Mouse (Mus musculus) hindbrain, embryonic 11.5 days (tissue): ENCODE results near the gene Sh3bgrl2. TPM values are rescaled to one million over a fixed set of nuclear protein-coding genes. Genes with fewer than 3 reads are reported as not detected.

ENCODE experiments used
- ATAC-seq: fragments of 200-750 bp; cut with Nextera tagmentation; 2 replicates; pipeline ENCODE4 v1.8.0; 2017; ENCODE audit warnings: mild to moderate bottlenecking, moderate TSS enrichment, moderate library complexity; ENCODE audit not compliant: low FRiP score
- DNase-seq: peaks from one replicate; pipeline ENCODE4 v3.0.0-alpha.2; 2015; ENCODE audit warnings: low spot score
- H3K27ac ChIP-seq: fragments of 300-500 bp; sonication (generic); 2 replicates; pipeline ENCODE4 v1.5.1; 2014; ENCODE audit warnings: mild to moderate bottlenecking, low read depth, low read length
- H3K27me3 ChIP-seq: fragments of 300-500 bp; sonication (generic); 2 replicates; pipeline ENCODE4 v1.6.1; 2014; ENCODE audit warnings: mild to moderate bottlenecking, low read length, moderate library complexity, mixed read lengths; ENCODE audit not compliant: control insufficient read depth, insufficient read depth
- H3K36me3 ChIP-seq: fragments of 300-500 bp; sonication (generic); 2 replicates; pipeline ENCODE4 v1.6.1; 2014; ENCODE audit warnings: mild to moderate bottlenecking, low read length, moderate library complexity, mixed read lengths; ENCODE audit not compliant: control insufficient read depth, insufficient read depth
- H3K4me1 ChIP-seq: fragments of 300-500 bp; sonication (generic); replicated peaks from 2 replicates; pipeline ENCODE4 v1.6.1; 2014; ENCODE audit warnings: low read length, mixed read lengths; ENCODE audit not compliant: control insufficient read depth, insufficient read depth
- H3K4me2 ChIP-seq: fragments of 300-500 bp; sonication (generic); replicated peaks from 2 replicates; pipeline ENCODE4 v1.6.1; 2014; ENCODE audit warnings: mild to moderate bottlenecking, low read depth, low read length
- H3K4me3 ChIP-seq: fragments of 300-500 bp; sonication (generic); 2 replicates; pipeline ENCODE4 v1.5.1; 2014; ENCODE audit warnings: low read depth, low read length
- H3K9ac ChIP-seq: fragments of 300-500 bp; sonication (generic); 2 replicates; pipeline ENCODE4 v1.6.1; 2014; ENCODE audit warnings: low read depth, low read length
- H3K9me3 ChIP-seq: fragments of 300-500 bp; sonication (generic); 2 replicates; pipeline ENCODE4 v1.6.1; 2016; ENCODE audit warnings: low read length; ENCODE audit not compliant: control insufficient read depth
- WGBS: fragments of 180-500 bp; shearing (Covaris S2); extraction: QIAGEN DNeasy Blood & Tissue Kit; methylation state at CpG from one replicate; pipeline ENCODE4 v1.1.7; 2014; 5-methylcytosine and 5-hydroxymethylcytosine counted together
- polyA plus RNA-seq: library from polyadenylated mRNA; unstranded; fragments of >200 nt; fragmentation: Nextera tagmentation; extraction: Ambion mirVana; gene quantifications from 2 replicates; pipeline ENCODE4 v1.2.1, GENCODE M21; 2014

Gene Sh3bgrl2
- polyA plus RNA-seq, 1 experiment from 2014 or later = 7.3 TPM

GRCm38 (mm10) chr9:83659081-83659480, 111.0 kb downstream of the Sh3bgrl2 start:
- DNase-seq = no peak
- H3K9ac ChIP-seq = no peak overlapping the region
- H3K9me3 ChIP-seq = no peaks in the 10 kb centered on the region
- H3K4me2 ChIP-seq = no peak overlapping the region
- H3K4me1 ChIP-seq = no peaks in the 10 kb centered on the region
- no peaks in the 10 kb centered on the region for H3K27me3 ChIP-seq
- H3K27ac ChIP-seq = no peak overlapping the region
- no peak for ATAC-seq
- WGBS = 97% methylated on average over 2 of the region's 2 CpGs
- no peaks in the 10 kb centered on the region for H3K36me3 ChIP-seq
- H3K4me3 ChIP-seq = no peak overlapping the region

- Histone ChIP-seq H3K27me3 (no peaks in the 10 kb centered on the region), H3K9ac (no peak overlapping the region), H3K4me3 (no peak overlapping the region), H3K27ac (no peak overlapping the region), H3K9me3 (no peaks in the 10 kb centered on the region), H3K4me1 (no peaks in the 10 kb centered on the region), H3K4me2 (no peak overlapping the region), H3K36me3 (no peaks in the 10 kb centered on the region)
- 88% methylated on average over 5 of the region's 5 CpGs for WGBS
- no peak for DNase-seq
- ATAC-seq = no peak
Observed at GRCm38 (mm10) chr9:83661811-83662210, 113.7 kb downstream of the Sh3bgrl2 start.

- Histone ChIP-seq H3K4me1 (no peaks in the 10 kb centered on the region), H3K4me2 (peak overlapping the region; percentile 26), H3K9ac (peak overlapping the region; percentile 45; the same call in 1 of the 2 replicates), H3K9me3 (no peaks in the 10 kb centered on the region), H3K27ac (peak overlapping the region; percentile 53), H3K36me3 (no peaks in the 10 kb centered on the region), H3K27me3 (no peaks in the 10 kb centered on the region), H3K4me3 (peak overlapping the region; percentile 29)
- WGBS = 26% methylated on average over 24 of the region's 33 CpGs
- ATAC-seq = peak; percentile 69; the same call in 1 of the 2 replicates
- peak; percentile 65 for DNase-seq
Observed at GRCm38 (mm10) chr9:83663981-83664897, 116.1 kb downstream of the Sh3bgrl2 start.

GRCm38 (mm10) chr9:83664951-83665350, 116.8 kb downstream of the Sh3bgrl2 start:
- H3K4me2 ChIP-seq = peak overlapping the region; percentile 24; the same call in 1 of the 2 replicates
- H3K36me3 ChIP-seq = no peaks in the 10 kb centered on the region
- peak; percentile 2; the same call in 1 of the 2 replicates for ATAC-seq
- peak overlapping the region; percentile 53; the same call in 1 of the 2 replicates for H3K27ac ChIP-seq
- H3K9ac ChIP-seq = no peak overlapping the region
- H3K4me1 ChIP-seq = no peaks in the 10 kb centered on the region
- no peaks in the 10 kb centered on the region for H3K27me3 ChIP-seq
- peak; percentile 30 for DNase-seq
- H3K4me3 ChIP-seq = no peak overlapping the region
- WGBS = 57% methylated on average over 8 of the region's 8 CpGs
- H3K9me3 ChIP-seq = no peaks in the 10 kb centered on the region

GRCm38 (mm10) chr9:83667031-83667430, 118.9 kb downstream of the Sh3bgrl2 start:
- DNase-seq (no peak), ATAC-seq (no peak)
- Histone ChIP-seq H3K4me3 (no peak overlapping the region), H3K9ac (no peak overlapping the region), H3K9me3 (no peaks in the 10 kb centered on the region), H3K4me2 (no peak overlapping the region), H3K27ac (no peak overlapping the region), H3K36me3 (no peaks in the 10 kb centered on the region), H3K27me3 (no peaks in the 10 kb centered on the region), H3K4me1 (no peaks in the 10 kb centered on the region)
- WGBS = 73% methylated on average over 4 of the region's 4 CpGs

GRCm38 (mm10) chr9:83679626-83680025, 131.5 kb downstream of the Sh3bgrl2 start:
- DNase-seq (no peak), ATAC-seq (no peak)
- no peaks in the 10 kb centered on the region for H3K9me3 ChIP-seq
- H3K27ac ChIP-seq = no peak overlapping the region
- no peak overlapping the region for H3K4me3 ChIP-seq
- H3K9ac ChIP-seq = no peak overlapping the region
- no peaks in the 10 kb centered on the region for H3K27me3 ChIP-seq
- no peaks in the 10 kb centered on the region for H3K36me3 ChIP-seq
- WGBS = 46% methylated on average over 3 of the region's 3 CpGs
- no peaks in the 10 kb centered on the region for H3K4me1 ChIP-seq
- no peak overlapping the region for H3K4me2 ChIP-seq

GRCm38 (mm10) chr9:83681661-83682655, 133.8 kb downstream of the Sh3bgrl2 start:
- Histone ChIP-seq H3K4me1 (no peaks in the 10 kb centered on the region), H3K27ac (no peak overlapping the region), H3K4me3 (no peak overlapping the region), H3K27me3 (no peaks in the 10 kb centered on the region), H3K9ac (no peak overlapping the region), H3K36me3 (no peaks in the 10 kb centered on the region), H3K9me3 (no peaks in the 10 kb centered on the region), H3K4me2 (no peak overlapping the region)
- DNase-seq (no peak), ATAC-seq (no peak)
- 71% methylated on average over 10 of the region's 12 CpGs for WGBS

GRCm38 (mm10) chr9:83686511-83687100, 138.5 kb downstream of the Sh3bgrl2 start:
- H3K27me3 ChIP-seq = no peaks in the 10 kb centered on the region
- no peaks in the 10 kb centered on the region for H3K4me1 ChIP-seq
- peak overlapping the region; percentile 33; the same call in 1 of the 2 replicates for H3K27ac ChIP-seq
- H3K9ac ChIP-seq = no peak overlapping the region; the same call in 1 of the 2 replicates
- H3K4me2 ChIP-seq = peak overlapping the region; percentile 22; the same call in 1 of the 2 replicates
- no peaks in the 10 kb centered on the region for H3K36me3 ChIP-seq
- ATAC-seq (peak; percentile 62), DNase-seq (peak; percentile 50)
- no peak overlapping the region for H3K4me3 ChIP-seq
- no peaks in the 10 kb centered on the region for H3K9me3 ChIP-seq
- WGBS = 13% methylated on average over 18 of the region's 18 CpGs
